Mouse (Mus musculus) embryo, embryonic 9.5 days (tissue): ENCODE measurements around the gene Klra1.
"Not testable (repeated sequence)": the region's sequence is repeated elsewhere in the genome, so short reads cannot be mapped to it uniquely, and the experiment has no call there.

Experiments used
- DNase-seq: peaks from one replicate; pipeline ENCODE4 v3.0.0-alpha.2; 2017; ENCODE audit errors: extremely low spot score

Klra1 gene

DNA sequence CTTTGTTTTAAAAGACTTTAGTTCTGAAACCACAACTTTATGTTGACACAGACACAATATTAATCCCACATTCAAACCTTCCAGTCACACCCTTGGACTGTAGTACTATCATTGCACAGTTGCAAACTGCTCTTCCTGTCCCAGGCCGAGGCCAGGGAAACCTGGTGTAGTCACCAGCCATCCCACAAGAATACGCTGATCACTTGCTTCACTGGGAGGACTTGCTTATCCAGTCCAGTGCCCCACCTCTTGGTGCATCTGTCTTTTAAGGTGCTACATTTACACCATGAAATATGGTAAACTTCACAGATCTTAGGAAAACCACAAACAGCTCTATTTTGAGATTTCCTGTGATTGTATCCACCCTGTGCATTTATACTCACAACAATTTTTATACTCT, at the start of gene Klra1:
Gene Klra1, minus strand, starts transcription at position 125 of the 400 bp plus-strand sequence.
- DNase-seq: no peak

DNA sequence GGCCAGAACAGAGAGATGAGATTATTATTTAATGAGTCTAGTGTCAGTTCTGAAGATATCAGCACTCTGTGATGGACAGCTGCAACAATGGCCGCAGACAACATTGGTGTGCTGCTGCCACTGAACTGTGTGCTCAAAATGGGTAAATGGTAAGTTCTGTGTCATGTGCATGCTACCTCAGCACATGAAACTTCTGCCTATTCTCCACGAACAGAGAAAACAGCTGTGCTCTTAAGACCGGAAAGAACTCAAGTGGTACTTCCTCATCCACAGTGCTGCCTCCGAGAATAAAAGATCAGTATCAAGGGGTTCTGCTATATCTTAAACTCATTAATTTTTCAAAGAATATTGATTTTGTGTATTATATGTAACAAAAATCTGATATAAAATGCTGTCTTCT, 42.8 kb upstream of the Klra1 start:
- no peak for DNase-seq

DNA sequence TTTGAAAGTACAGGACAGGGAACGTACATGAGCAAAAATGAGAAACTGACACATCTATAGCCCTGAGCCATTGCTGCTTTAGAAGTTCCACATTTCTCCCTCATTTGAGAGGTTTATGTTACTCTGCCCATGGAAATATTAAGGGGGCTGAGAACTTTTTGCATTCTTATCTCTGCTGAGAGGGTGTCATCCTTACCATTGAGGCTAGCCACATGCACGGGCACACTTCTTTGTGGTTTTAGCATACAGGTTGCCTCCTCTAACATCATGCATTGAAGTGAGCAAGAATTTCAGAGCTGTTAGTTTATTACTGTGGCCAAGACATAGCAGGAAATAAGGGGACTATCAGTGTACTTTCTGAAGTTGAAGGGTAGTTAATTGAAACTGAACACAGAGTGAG, 32.5 kb upstream of the Klra1 start:
- DNase-seq: no peak

DNA sequence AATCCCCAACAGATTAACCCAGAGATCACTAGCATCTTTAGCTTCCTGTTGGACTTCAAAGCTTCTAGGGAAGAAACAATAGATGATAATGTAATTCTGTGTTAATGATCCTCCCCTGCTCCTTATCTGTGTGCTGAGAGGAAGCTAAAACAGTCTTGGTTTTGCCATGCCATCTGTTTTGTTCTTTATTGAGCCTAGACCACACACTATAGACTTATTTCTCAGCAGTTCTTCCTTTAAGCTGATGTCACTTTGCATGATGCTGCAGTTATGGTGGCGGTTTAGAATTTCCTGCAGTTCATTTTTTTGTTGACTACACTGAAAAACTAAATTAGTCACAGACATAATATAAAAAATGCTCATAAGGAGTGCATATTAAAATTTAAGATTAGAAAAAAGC, 18.2 kb upstream of the Klra1 start:
- no peak for DNase-seq

DNA sequence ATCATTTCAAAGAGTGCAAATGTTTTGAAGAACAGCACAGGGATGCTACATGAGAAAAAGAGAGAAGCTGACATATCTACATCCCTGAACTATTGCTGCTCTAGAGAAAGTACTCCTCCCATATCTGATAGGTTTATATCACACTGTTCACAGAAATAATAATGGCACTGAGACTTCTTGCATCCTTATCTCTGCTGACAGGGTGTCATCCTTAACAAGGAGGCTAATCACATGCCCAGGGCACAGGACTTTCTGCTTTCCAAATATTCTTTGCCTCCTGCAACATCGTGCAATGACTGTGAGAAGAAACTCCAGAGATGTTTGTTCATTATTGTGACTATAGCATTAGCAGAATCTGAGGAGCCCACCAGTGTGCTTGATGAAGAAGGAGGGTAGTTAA, 871 bp downstream of the Klra1 start:
- DNase-seq: no peak

DNA sequence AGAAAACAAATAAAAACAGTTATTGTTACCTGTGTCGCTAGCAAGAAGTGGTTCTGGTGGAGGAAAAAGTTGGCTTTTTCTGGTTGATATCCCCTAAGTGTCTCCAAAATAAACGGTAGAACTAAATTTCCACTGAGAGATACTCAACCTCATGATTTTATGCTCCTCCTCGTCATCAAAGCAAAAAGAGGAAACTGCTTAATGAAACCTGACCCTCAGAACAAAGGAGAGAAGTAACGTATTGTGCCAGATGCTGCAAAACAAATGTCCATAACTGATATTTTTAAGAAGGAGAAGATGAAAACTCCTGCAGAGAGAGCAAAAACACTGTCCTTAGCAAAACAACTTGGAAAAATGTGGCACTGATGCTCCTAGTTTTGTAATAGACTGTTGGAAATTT, 4.3 kb downstream of the Klra1 start:
- DNase-seq: no peak

DNA sequence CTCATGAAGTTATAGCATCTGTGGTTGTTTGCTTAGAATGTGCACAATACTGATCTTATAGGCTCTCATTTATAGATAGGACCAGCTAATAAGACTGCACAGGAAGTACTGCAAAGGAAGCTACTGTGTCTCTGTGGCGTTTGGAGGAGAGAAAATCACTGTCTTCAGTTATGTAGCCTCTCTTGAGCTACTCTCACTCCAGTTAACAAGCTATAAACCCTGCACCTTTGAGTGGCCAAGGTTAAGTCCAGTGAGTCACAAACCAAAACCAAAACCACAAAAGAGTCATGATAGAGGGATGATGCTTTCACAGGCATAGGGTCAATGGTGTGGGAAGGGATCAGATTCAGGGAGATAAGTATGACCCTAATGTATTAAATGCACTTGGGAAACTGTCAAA, 41.3 kb downstream of the Klra1 start:
- not testable (repeated sequence) for DNase-seq

DNA sequence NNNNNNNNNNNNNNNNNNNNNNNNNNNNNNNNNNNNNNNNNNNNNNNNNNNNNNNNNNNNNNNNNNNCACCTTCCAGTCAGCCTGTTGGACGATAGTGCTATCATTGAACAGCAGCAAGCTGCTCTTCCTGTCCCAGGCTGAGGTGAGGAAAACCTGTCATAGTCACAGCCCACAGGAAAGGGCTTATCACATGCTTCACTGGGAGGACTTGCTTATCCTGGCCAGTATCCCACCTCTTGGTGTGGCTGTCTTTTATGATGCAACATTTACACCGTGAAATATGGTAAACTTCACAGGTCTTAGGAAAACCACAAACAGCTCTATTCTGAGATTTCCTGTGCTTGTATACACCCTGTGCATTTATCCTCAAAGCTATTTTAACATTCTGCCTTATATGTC, 44.7 kb downstream of the Klra1 start:
- DNase-seq: not testable (repeated sequence)

DNA sequence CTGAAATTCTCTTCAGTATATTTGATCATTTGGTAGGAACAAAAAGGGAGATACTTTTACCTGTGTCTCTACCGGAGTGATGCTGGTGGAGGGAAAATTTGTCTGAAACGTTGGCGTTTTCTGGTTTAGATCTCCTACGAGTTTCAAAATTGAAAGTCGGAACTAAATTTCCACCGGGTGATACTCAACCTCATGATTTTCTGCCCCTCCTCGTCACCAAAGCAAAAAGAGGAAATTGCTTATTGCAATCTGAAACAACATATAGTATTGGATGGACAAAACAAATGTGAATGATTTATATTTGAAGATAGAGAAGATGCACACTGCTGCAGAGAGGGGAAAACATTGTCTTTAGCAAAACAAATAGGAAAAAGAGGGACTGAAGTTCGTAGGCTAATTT, 49.3 kb downstream of the Klra1 start, which contains the start of gene Klra3:
Gene Klra3, minus strand, starts transcription at position 164 of the 400 bp plus-strand sequence.
- no peak for DNase-seq
